Mouse (Mus musculus) ES-Bruce4 (cell line): ENCODE results near the gene Tgfa.

Source experiments
- CTCF ChIP-seq: IDR thresholded peaks from one replicate; pipeline ENCODE4 v1.8.1; 2011; ENCODE audit warnings: low read depth, low read length
- EP300 ChIP-seq: IDR thresholded peaks from 2 replicates; pipeline ENCODE4 v1.6.1; 2011; ENCODE audit warnings: low read depth, low read length; ENCODE audit not compliant: insufficient read depth
- POLR2A ChIP-seq: IDR thresholded peaks from one replicate; pipeline ENCODE4 v1.8.1; 2011; ENCODE audit warnings: low read length; ENCODE audit not compliant: insufficient read depth

DNA sequence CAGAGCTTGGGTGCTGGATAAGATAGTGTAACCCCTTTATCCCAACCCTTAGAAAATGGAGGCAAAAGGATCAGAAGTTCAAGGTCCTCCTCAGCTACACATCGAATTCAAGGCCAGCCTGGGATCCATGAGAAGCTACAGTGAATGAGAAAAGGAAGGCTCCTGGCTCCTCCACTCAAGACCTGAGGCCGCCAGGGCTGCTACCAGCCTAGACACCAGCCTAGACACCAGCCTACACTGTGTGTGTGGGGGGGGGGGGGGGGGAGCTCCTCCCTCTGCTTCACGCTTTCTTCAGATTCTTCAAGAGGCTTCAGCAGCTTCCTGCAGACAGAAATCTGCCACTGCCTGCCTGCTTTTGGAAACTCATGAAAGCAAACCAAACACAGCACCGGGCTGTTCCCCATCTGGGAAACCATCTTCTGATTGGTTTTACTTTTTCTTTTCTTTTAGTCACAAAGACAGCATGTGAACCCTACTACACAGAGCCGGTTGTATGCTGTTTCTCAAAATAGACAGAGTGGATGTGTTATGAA is 127.1 kb downstream of the Tgfa start:
- TF ChIP-seq CTCF, result no peak
- no peak for TF ChIP-seq EP300
- TF ChIP-seq POLR2A, result no peak
